Mouse (Mus musculus) c-Kit-positive CD71-positive TER-119-negative erythroid progenitor cells, embryonic 14.5 days (primary cell): Measurements from ENCODE around the gene Ccdc9b.

Experiments used
- DNase-seq: peaks from one replicate; pipeline ENCODE4 v3.0.0-alpha.2; 2013; ENCODE audit warnings: low read depth

The Ccdc9b gene

GRCm38 (mm10) chr2:118747301-118747960 lies 15.0 kb downstream of the Ccdc9b start:
- no peak for DNase-seq

DNA sequence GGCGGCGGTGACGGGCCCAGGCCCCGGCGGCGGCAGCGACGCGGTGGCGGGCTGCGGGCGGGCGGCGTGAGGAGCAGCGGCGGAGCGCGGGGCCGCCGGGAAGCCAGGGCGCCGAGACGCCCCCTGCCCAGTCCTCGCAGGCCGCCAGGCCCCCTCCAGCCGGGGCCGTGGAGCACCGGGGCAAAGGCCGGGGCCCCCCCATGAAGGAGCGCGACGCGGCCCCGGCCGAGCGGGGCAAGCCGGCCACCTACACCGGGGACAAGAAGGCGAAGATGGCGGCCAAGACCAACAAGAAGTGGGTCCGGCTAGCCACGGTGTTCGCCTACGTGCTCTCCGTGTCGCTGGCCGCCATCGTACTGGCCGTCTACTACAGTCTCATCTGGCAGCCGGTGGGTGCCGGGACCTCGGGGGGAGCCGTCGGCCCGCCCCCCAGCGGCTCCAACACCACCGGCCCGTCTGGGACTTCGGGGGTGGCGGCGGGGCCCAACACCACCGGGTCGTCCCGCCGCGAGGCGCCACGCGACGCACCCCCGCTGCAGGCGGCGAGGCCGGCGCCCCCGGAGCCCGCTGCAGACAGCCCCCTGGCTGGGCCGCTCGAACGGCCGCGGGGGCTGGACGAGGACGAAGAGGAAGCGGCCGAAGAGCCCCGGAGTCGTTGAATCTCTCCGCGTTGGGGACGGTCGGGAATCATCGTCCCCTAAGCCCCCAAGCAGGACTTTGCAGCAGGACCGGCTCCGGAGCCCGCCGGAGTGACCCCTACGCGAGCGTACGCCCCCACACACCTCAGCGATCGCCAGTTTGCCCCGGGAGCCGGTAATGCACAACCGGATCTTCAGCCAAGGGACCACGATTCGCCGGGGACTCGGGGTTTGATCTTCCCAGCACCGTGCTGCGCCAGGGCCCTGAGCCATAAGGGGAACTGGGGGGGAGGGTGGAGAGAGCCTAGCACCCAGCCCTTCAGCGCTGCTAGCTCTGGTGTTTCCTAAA lies 16.3 kb downstream of the Ccdc9b start:
- no peak for DNase-seq

DNA sequence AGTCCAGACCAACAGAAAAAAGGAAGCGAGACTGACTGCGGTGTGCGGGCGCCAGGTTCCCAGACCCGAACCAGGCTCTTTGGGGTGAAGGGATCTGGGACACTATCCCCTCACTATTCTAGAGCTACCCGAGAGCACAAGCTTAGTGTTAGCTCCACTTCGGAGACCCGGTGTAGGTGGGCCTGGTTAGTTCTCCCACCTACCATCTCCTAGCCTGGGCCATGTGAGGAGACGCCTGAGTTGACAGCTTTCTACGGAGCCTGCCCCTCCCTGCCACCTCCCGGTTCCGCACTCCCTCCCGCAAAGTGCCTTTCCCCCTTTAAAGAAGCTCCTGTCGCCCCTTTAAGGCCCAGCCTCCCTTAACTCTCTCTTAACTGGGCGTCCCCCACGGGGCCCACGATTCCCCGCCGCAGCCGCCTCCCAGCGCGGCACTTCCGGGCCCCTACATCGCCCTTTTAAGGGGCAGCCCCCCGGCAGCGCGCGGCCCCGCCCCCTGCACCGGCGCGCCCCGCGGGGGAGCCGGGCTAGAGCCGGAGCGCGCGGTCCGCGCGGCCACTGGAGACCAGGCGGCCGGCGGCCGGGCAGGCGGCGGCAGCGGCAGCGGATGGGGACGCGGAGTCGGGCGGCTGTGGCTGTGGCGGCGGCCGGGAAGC lies 17.1 kb downstream of the Ccdc9b start, which contains the start of gene Inafm2:
TSS of gene Inafm2 (plus strand) at position 527 of the 653 bp plus-strand sequence.
- peak; percentile 77 for DNase-seq

GRCm38 (mm10) chr2:118744621-118745020 lies 17.8 kb downstream of the Ccdc9b start:
- no peak for DNase-seq

- DNase-seq: no peak
Measured at GRCm38 (mm10) chr2:118743261-118743943, 19.1 kb downstream of the Ccdc9b start.

- no peak for DNase-seq
Measured at GRCm38 (mm10) chr2:118741183-118741582, 21.3 kb downstream of the Ccdc9b start.

GRCm38 (mm10) chr2:118740341-118740740 lies 22.1 kb downstream of the Ccdc9b start:
- DNase-seq: no peak

DNA sequence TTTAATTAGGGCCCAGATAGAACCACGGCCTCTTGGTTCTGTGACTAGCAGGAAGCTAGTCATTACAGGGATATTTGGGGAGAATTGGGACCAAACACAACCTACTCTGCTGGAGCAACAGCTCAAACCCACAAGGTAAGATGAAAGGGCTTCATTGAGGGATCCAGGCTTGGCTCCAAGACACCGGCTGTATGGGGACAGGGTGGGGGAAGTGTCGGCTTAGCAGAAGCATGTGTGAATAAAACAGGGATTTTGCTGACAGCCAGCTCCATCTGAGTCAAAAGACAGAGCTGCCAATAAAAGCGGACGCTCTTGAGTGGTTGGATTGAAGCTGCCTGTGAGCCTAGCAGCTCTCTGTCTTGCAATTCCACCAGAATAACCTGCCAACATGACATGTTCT lies 29.1 kb downstream of the Ccdc9b start:
- DNase-seq: no peak

GRCm38 (mm10) chr2:118731981-118732380 lies 30.5 kb downstream of the Ccdc9b start:
- DNase-seq: no peak

DNA sequence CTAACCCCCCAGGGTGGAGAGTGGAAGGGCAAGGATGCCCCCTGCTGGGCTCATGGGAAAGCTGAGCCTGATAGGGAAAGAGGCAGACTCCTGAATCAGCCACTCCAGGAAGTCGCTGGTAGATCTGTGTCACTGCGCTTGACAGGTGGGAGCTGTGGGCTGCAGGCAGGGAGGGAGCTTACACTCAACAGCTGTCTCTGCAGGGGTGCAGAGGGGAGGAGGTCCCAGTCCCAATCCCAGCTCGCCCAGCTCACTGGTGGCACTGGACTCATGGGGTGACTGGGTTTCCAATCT lies 31.9 kb downstream of the Ccdc9b start:
- no peak for DNase-seq

DNA sequence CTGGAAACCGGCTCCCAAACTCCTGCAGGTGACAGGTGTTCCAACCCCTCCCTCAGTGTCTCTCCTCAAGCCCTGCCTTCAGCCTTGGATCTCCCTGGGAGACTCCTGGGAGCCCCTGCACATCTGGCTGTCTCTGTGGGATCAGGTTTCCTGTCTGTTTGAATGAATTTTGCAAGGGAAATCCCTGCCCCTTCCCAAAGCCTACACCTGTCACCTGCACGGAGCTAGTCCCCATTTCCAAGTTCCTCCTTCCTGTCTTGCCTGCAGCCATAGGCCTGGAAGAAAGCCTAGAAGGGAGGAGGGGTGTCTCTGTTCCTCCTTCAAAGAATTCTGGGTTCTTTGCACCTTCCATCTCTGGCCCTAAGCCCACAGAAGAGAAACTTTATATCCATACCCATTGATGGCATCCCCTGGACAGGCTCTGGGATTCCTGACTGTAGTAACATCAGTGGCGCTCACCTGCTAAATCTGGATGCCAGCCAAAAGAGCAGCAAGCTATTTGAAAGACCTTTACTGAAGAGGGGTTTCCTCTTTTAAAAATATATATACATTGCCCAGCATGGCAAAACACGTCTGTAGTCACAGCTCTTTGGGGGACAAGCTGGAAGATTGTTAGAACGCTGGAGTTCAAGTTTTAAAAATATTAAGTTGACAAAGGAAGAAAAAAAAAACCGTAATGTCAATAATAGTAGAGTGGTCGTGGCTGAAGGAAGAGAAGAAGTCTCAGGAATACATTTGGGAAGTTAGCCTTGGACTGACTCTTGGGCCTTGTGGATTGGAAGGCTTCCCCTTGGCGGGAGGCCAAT lies 32.4 kb downstream of the Ccdc9b start:
- DNase-seq: no peak

DNA sequence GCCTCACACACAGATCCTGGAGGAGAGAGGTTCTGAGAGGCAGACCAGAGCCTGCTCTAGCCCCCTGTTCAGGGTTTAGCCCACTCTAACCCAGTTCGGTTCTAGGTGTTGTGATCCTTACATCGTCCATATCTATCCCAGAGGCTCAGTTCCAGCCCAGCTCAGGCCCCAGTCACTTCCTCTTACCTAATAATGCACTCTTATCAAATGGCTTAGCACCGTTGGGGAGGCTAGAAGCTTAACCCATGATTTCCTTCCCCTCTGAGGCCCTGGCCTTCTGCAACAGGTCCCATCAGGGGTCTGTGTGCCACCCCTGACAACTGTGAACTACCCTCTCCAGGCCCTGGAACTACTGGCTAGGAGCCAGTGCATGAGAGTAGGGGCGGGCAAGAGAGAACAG lies 33.3 kb downstream of the Ccdc9b start:
- DNase-seq: no peak

- no peak for DNase-seq
Measured at GRCm38 (mm10) chr2:118728337-118728736, 34.1 kb downstream of the Ccdc9b start, which contains the start of gene Plcb2. Gene Plcb2 (minus strand): TSS chr2:118728438.

GRCm38 (mm10) chr2:118727911-118728310 lies 34.5 kb downstream of the Ccdc9b start:
- no peak for DNase-seq

DNA sequence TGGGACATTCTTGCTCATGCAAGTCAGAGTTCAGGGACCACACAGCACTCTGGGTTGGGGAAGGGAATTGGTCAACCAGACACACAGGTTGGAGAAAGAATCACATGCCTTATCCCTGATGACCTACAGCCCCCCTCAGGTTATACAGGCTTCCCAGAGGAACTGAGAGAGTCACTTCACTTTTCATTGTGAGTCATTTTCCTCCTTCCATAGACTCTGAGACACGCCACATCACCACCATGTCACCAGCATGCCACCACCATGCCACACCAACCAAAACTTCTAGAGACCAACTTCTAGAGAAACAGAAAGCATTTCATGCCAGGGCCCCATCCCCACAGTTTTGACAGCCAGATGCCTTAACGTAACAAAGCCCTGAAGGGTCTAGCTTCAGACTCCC lies 35.6 kb downstream of the Ccdc9b start:
- DNase-seq: no peak

GRCm38 (mm10) chr2:118725511-118725910 lies 37.0 kb downstream of the Ccdc9b start:
- no peak for DNase-seq

- no peak for DNase-seq
Measured at GRCm38 (mm10) chr2:118723693-118724486, 38.6 kb downstream of the Ccdc9b start.

GRCm38 (mm10) chr2:118716677-118717076 lies 45.8 kb downstream of the Ccdc9b start:
- no peak for DNase-seq

- no peak for DNase-seq
Measured at GRCm38 (mm10) chr2:118714230-118714629, 48.2 kb downstream of the Ccdc9b start.

DNA sequence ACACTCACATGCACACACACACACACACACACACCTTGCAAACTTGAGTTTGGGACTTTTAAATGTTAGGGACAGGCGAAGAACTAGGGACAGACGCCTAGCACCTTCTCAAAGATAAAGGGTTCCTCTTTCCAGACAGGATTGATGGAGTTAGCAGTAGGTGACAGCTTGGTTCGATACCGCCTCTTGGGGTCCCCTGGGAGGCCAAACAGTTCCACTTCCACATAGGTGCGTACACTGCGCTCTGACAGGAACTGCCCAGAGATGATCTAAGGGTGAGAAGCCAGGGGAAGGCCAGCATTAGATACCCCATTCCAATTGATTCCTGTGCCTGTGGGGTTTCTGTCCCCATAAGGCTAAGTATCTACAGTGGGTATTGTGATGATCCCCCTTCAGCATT lies 48.8 kb downstream of the Ccdc9b start:
- no peak for DNase-seq
